Mouse (Mus musculus): Measurements from ENCODE around the gene Rab15. TPM values are rescaled to one million over a fixed set of nuclear protein-coding genes. Genes with fewer than 3 reads are reported as not detected.
"Not testable (repeated sequence)": the region's sequence is repeated elsewhere in the genome, so short reads cannot be mapped to it uniquely, and the experiment has no call there.

Gene Rab15
- polyA plus RNA-seq, 1 experiment from 2014 or later, result 50.2 TPM

- no peaks in the 10 kb centered on the region for H3K36me3 ChIP-seq (replicated peaks)
- no peak overlapping the region for H3K9ac ChIP-seq
- 86% methylated on average over 2 of the region's 2 CpGs for WGBS
- H3K4me2 ChIP-seq, result no peak overlapping the region
- H3K4me1 ChIP-seq, result peaks cover 16% of the 10 kb centered on the region
- H3K9me3 ChIP-seq, result no peaks in the 10 kb centered on the region
- H3K27ac ChIP-seq, result no peak overlapping the region
- H3K4me3 ChIP-seq, result no peak overlapping the region
- no peak for ATAC-seq (replicated peaks)
- H3K27me3 ChIP-seq (replicated peaks), result no peaks in the 10 kb centered on the region
Measured at GRCm38 (mm10) chr12:76814120-76814519, 8.6 kb downstream of the Rab15 start.

GRCm38 (mm10) chr12:76813543-76813942, 9.2 kb downstream of the Rab15 start:
- Histone ChIP-seq H3K9ac (no peak overlapping the region), H3K4me2 (no peak overlapping the region), H3K36me3 (replicated peaks) (no peaks in the 10 kb centered on the region), H3K4me3 (no peak overlapping the region), H3K27ac (no peak overlapping the region), H3K9me3 (no peaks in the 10 kb centered on the region), H3K27me3 (replicated peaks) (no peaks in the 10 kb centered on the region), H3K4me1 (peaks cover 12% of the 10 kb centered on the region)
- ATAC-seq (replicated peaks), result no peak
- WGBS, result 84% methylated on average over 10 of the region's 10 CpGs

- H3K4me2 ChIP-seq, result no peak overlapping the region
- ATAC-seq (replicated peaks), result no peak
- WGBS, result 88% methylated on average over 4 of the region's 4 CpGs
Measured at GRCm38 (mm10) chr12:76811006-76811405, 11.7 kb downstream of the Rab15 start.

GRCm38 (mm10) chr12:76810491-76810890, 12.2 kb downstream of the Rab15 start:
- ATAC-seq (replicated peaks), result no peak
- Histone ChIP-seq H3K27ac (no peak overlapping the region), H3K4me3 (no peak overlapping the region), H3K4me2 (no peak overlapping the region), H3K9me3 (no peaks in the 10 kb centered on the region), H3K4me1 (no peaks in the 10 kb centered on the region), H3K27me3 (replicated peaks) (no peaks in the 10 kb centered on the region), H3K9ac (no peak overlapping the region), H3K36me3 (replicated peaks) (no peaks in the 10 kb centered on the region)
- whole genome bisulfite sequencing, result 92% methylated on average over 5 of the region's 5 CpGs

More at GRCm38 (mm10) chr12:76811006-76811405, 11.7 kb downstream of the Rab15 start:
- Histone ChIP-seq H3K4me1 (no peaks in the 10 kb centered on the region), H3K36me3 (replicated peaks) (no peaks in the 10 kb centered on the region), H3K27ac (no peak overlapping the region), H3K27me3 (replicated peaks) (no peaks in the 10 kb centered on the region), H3K9me3 (no peaks in the 10 kb centered on the region), H3K9ac (no peak overlapping the region), H3K4me3 (no peak overlapping the region)

GRCm38 (mm10) chr12:76807796-76808195, 14.9 kb downstream of the Rab15 start:
- WGBS, result 84% methylated on average over 10 of the region's 10 CpGs
- no peak overlapping the region for H3K4me2 ChIP-seq
- H3K4me1 ChIP-seq, result no peaks in the 10 kb centered on the region
- no peak for ATAC-seq (replicated peaks)
- H3K36me3 ChIP-seq (replicated peaks), result no peaks in the 10 kb centered on the region
- H3K27ac ChIP-seq, result no peak overlapping the region
- H3K9ac ChIP-seq, result no peak overlapping the region
- H3K9me3 ChIP-seq, result no peaks in the 10 kb centered on the region
- H3K27me3 ChIP-seq (replicated peaks), result no peaks in the 10 kb centered on the region
- H3K4me3 ChIP-seq, result no peak overlapping the region

GRCm38 (mm10) chr12:76805056-76805811, 17.5 kb downstream of the Rab15 start:
- no peaks in the 10 kb centered on the region for H3K36me3 ChIP-seq (replicated peaks)
- no peaks in the 10 kb centered on the region for H3K9me3 ChIP-seq
- H3K27ac ChIP-seq, result no peak overlapping the region
- no peaks in the 10 kb centered on the region for H3K4me1 ChIP-seq
- 87% methylated on average over 10 of the region's 10 CpGs for WGBS
- no peak overlapping the region for H3K4me2 ChIP-seq
- ATAC-seq (replicated peaks), result no peak
- no peaks in the 10 kb centered on the region for H3K27me3 ChIP-seq (replicated peaks)
- H3K9ac ChIP-seq, result no peak overlapping the region
- no peak overlapping the region for H3K4me3 ChIP-seq

GRCm38 (mm10) chr12:76803700-76804252, 18.9 kb downstream of the Rab15 start:
- Histone ChIP-seq H3K4me3 (no peak overlapping the region), H3K9me3 (no peaks in the 10 kb centered on the region), H3K36me3 (replicated peaks) (no peaks in the 10 kb centered on the region), H3K4me2 (no peak overlapping the region), H3K9ac (no peak overlapping the region), H3K27me3 (replicated peaks) (no peaks in the 10 kb centered on the region), H3K27ac (no peak overlapping the region), H3K4me1 (no peaks in the 10 kb centered on the region)
- ATAC-seq (replicated peaks), result no peak
- 62% methylated on average over 7 of the region's 7 CpGs for WGBS

GRCm38 (mm10) chr12:76803028-76803427, 19.7 kb downstream of the Rab15 start:
- WGBS, result 92% methylated on average over 10 of the region's 10 CpGs
- Histone ChIP-seq H3K4me1 (no peaks in the 10 kb centered on the region), H3K4me3 (no peak overlapping the region), H3K36me3 (replicated peaks) (no peaks in the 10 kb centered on the region), H3K27me3 (replicated peaks) (no peaks in the 10 kb centered on the region), H3K9me3 (no peaks in the 10 kb centered on the region), H3K4me2 (no peak overlapping the region), H3K9ac (no peak overlapping the region), H3K27ac (no peak overlapping the region)
- ATAC-seq (replicated peaks), result no peak

GRCm38 (mm10) chr12:76798008-76798720, 24.5 kb downstream of the Rab15 start:
- ATAC-seq (replicated peaks), result no peak
- Histone ChIP-seq H3K27ac (no peak overlapping the region), H3K9me3 (no peaks in the 10 kb centered on the region), H3K36me3 (replicated peaks) (no peaks in the 10 kb centered on the region), H3K4me3 (no peak overlapping the region), H3K9ac (no peak overlapping the region), H3K4me2 (no peak overlapping the region), H3K4me1 (no peaks in the 10 kb centered on the region), H3K27me3 (replicated peaks) (no peaks in the 10 kb centered on the region)
- WGBS, result 45% methylated on average over 5 of the region's 5 CpGs

GRCm38 (mm10) chr12:76796938-76797539, 25.7 kb downstream of the Rab15 start:
- Histone ChIP-seq H3K27ac (no peak overlapping the region), H3K4me3 (no peak overlapping the region), H3K4me1 (no peaks in the 10 kb centered on the region), H3K36me3 (replicated peaks) (no peaks in the 10 kb centered on the region), H3K9me3 (no peaks in the 10 kb centered on the region), H3K27me3 (replicated peaks) (no peaks in the 10 kb centered on the region), H3K9ac (no peak overlapping the region), H3K4me2 (no peak overlapping the region)
- 92% methylated on average over 7 of the region's 7 CpGs for WGBS
- no peak for ATAC-seq (replicated peaks)

- no peak for ATAC-seq (replicated peaks)
- Histone ChIP-seq H3K36me3 (replicated peaks) (no peaks in the 10 kb centered on the region), H3K27me3 (replicated peaks) (no peaks in the 10 kb centered on the region), H3K9me3 (no peaks in the 10 kb centered on the region), H3K4me2 (no peak within 1 kb of the TSS), H3K27ac (no peak within 1 kb of the TSS), H3K4me1 (no peaks in the 10 kb centered on the region), H3K9ac (no peak within 1 kb of the TSS), H3K4me3 (no peak within 1 kb of the TSS)
- WGBS, result 79% methylated on average over 5 of the region's 5 CpGs
Measured at GRCm38 (mm10) chr12:76795350-76795749, 27.4 kb downstream of the Rab15 start, which contains the start of gene Gpx2. TSS of gene Gpx2 (minus strand) at chr12:76795554.

GRCm38 (mm10) chr12:76792540-76792939, 30.2 kb downstream of the Rab15 start:
- not testable (repeated sequence) for H3K27ac ChIP-seq; H3K4me3 ChIP-seq; H3K9me3 ChIP-seq; H3K27me3 ChIP-seq (replicated peaks); H3K9ac ChIP-seq; H3K4me2 ChIP-seq; H3K4me1 ChIP-seq; H3K36me3 ChIP-seq (replicated peaks); ATAC-seq (replicated peaks)
- 54% methylated on average over 14 of the region's 14 CpGs for WGBS

All from midbrain, embryonic 15.5 days (tissue).